Mouse (Mus musculus) cerebellum, adult 2 months (tissue): Measurements from ENCODE around the gene Pex6. TPM values are rescaled to one million over a fixed set of nuclear protein-coding genes. Genes with fewer than 3 reads are reported as not detected.

ENCODE experiments used
- DNase-seq, 2 experiments: peaks; one replicate each; pipeline ENCODE4 v3.0.0; 2021
- H3K27ac ChIP-seq: fragments of 200-500 bp; 2 replicates; pipeline ENCODE4 v1.5.1; 2012; ENCODE audit warnings: low read length, control low read depth, inconsistent platforms; ENCODE audit not compliant: insufficient read depth
- H3K27me3 ChIP-seq: fragments of 200-500 bp; 2 replicates; pipeline ENCODE4 v1.6.1; 2012; ENCODE audit warnings: inconsistent platforms, mild to moderate bottlenecking, low read length, moderate library complexity; ENCODE audit not compliant: control insufficient read depth, insufficient read depth
- H3K4me1 ChIP-seq: fragments of 200-500 bp; 2 replicates; pipeline ENCODE4 v1.6.1; 2011; ENCODE audit warnings: low read length; ENCODE audit not compliant: control insufficient read depth, insufficient read depth
- H3K4me3 ChIP-seq: fragments of 200-500 bp; replicated peaks from 2 replicates; pipeline ENCODE3; 2011; ENCODE audit warnings: mild to moderate bottlenecking, low read depth, low read length, control low read depth; ENCODE audit not compliant: insufficient read depth
- CTCF ChIP-seq: fragments of 200-500 bp; IDR thresholded peaks from 2 replicates; pipeline ENCODE4 v1.5.1; 2011; ENCODE audit warnings: low read depth, mild to moderate bottlenecking, control low read depth, low read length, moderate library complexity, borderline replicate concordance; ENCODE audit not compliant: insufficient read depth
- POLR2A ChIP-seq: fragments of 200-500 bp; IDR thresholded peaks from 2 replicates; pipeline ENCODE4 v1.6.1; 2011; ENCODE audit warnings: low read length, control low read depth, borderline replicate concordance; ENCODE audit not compliant: insufficient read depth
- WGBS: fragments of 180-500 bp; shearing (Covaris S2); methylation state at CpG from one replicate; pipeline ENCODE4 v1.1.7; 2018; 5-methylcytosine and 5-hydroxymethylcytosine counted together
- polyA plus RNA-seq: library from polyadenylated mRNA; depleted of rRNA; stranded (reverse); fragments of >200 nt; gene quantifications from 2 replicates; pipeline ENCODE4 v1.2.3, GENCODE M21; 2012

Gene Pex6
- polyA plus RNA-seq, 1 experiment: 46.5 TPM

GRCm38 (mm10) chr17:46703971-46704886 is 7.0 kb upstream of the Pex6 start:
- Histone ChIP-seq H3K27ac (peak overlapping the region; percentile 60), H3K4me3 (peak overlapping the region; percentile 71), H3K4me1 (peaks cover 40% of the 10 kb centered on the region), H3K27me3 (no peaks in the 10 kb centered on the region)
- 4% methylated on average over 41 of the region's 41 CpGs for WGBS
- DNase-seq: peak in 1 of 2 experiments; percentile 41
- no peak for TF ChIP-seq POLR2A
- TF ChIP-seq CTCF: no peak

- TF ChIP-seq CTCF (no peak), POLR2A (peak; percentile 96)
- peak within 1 kb of the TSS; percentile 60 for H3K27ac ChIP-seq
- 1% methylated on average over 48 of the region's 48 CpGs for WGBS
- DNase-seq: peak; percentile 97 to 99
- H3K27me3 ChIP-seq: no peaks in the 10 kb centered on the region
- peak within 1 kb of the TSS; percentile 71 for H3K4me3 ChIP-seq
- H3K4me1 ChIP-seq: peaks cover 32% of the 10 kb centered on the region
Observed at GRCm38 (mm10) chr17:46704887-46705835, 6.1 kb upstream of the Pex6 start, which contains the start of gene Ppp2r5d. TSS of gene Ppp2r5d (minus strand) at chr17:46705111.

DNA sequence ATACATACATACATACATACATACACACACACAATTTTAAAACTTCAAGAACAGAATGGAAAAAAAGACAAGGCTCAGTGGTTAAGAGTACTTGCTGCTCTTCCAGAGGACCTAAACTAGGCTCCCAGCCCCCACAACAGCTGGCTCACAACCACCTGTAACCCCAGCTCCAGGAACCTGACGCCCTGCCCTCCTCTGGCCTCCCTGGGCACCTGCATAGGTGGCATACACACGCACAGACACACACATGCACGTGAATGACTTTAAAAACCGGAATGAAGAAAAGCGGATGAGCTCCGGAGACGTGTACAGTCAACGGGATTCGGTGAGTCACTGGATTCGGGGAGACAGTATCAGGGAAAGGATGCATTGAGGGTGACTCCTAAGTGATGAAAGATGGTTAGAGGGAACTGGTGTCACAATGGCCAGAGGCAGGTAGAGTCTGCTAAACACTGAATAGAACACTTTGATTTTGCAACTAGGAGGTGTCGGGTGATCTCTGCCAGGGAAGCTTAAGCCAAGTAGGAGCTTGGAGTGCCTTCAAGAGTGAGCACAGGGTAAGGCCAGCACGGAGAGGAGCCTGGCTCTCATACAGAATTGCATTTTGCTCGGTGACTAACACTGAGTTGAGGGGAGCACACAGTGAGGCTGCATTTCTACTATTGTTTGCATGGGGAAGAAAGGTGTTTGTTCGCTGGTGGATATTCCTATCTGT is 4.7 kb upstream of the Pex6 start:
- Histone ChIP-seq H3K27me3 (no peaks in the 10 kb centered on the region), H3K4me3 (no peak overlapping the region), H3K27ac (no peak overlapping the region), H3K4me1 (peaks cover 19% of the 10 kb centered on the region)
- TF ChIP-seq POLR2A (no peak), CTCF (no peak)
- WGBS: 83% methylated on average over 14 of the region's 14 CpGs
- DNase-seq: no peak

- no peak for TF ChIP-seq CTCF
- no peak for TF ChIP-seq POLR2A
- peak; percentile 41 to 54 for DNase-seq
- under 1% methylated on average over 76 of the region's 76 CpGs for WGBS
- no peaks in the 10 kb centered on the region for H3K27me3 ChIP-seq
- no peaks in the 10 kb centered on the region; the same call in 1 of the 2 replicates for H3K4me1 ChIP-seq
- peak overlapping the region; percentile 71 for H3K4me3 ChIP-seq
- H3K27ac ChIP-seq: 0 out of 2 replicates have a peak overlapping the region, but pooled peaks have one; percentile 56
Observed at GRCm38 (mm10) chr17:46711612-46712271, 479 bp downstream of the Pex6 start.

GRCm38 (mm10) chr17:46712442-46712841 is 1.2 kb downstream of the Pex6 start:
- Histone ChIP-seq H3K4me3 (peak overlapping the region; percentile 31), H3K27ac (no peak overlapping the region), H3K27me3 (no peaks in the 10 kb centered on the region), H3K4me1 (no peaks in the 10 kb centered on the region; the same call in 1 of the 2 replicates)
- 59% methylated on average over 7 of the region's 7 CpGs for WGBS
- TF ChIP-seq POLR2A (no peak), CTCF (no peak)
- no peak for DNase-seq

- TF ChIP-seq CTCF (no peak), POLR2A (no peak)
- Histone ChIP-seq H3K27me3 (no peaks in the 10 kb centered on the region), H3K4me3 (no peak overlapping the region), H3K4me1 (no peaks in the 10 kb centered on the region; the same call in 1 of the 2 replicates), H3K27ac (no peak overlapping the region)
- WGBS: 83% methylated on average over 9 of the region's 9 CpGs
- DNase-seq: no peak
Observed at GRCm38 (mm10) chr17:46713849-46714248, 2.6 kb downstream of the Pex6 start.
